Mouse (Mus musculus): Measurements from ENCODE around the gene Pou3f3. TPM values are rescaled to one million over a fixed set of nuclear protein-coding genes. Genes with fewer than 3 reads are reported as not detected.

The Pou3f3 gene
- polyA plus RNA-seq, 1 experiment from 2014 or later = 0.19 TPM

DNA sequence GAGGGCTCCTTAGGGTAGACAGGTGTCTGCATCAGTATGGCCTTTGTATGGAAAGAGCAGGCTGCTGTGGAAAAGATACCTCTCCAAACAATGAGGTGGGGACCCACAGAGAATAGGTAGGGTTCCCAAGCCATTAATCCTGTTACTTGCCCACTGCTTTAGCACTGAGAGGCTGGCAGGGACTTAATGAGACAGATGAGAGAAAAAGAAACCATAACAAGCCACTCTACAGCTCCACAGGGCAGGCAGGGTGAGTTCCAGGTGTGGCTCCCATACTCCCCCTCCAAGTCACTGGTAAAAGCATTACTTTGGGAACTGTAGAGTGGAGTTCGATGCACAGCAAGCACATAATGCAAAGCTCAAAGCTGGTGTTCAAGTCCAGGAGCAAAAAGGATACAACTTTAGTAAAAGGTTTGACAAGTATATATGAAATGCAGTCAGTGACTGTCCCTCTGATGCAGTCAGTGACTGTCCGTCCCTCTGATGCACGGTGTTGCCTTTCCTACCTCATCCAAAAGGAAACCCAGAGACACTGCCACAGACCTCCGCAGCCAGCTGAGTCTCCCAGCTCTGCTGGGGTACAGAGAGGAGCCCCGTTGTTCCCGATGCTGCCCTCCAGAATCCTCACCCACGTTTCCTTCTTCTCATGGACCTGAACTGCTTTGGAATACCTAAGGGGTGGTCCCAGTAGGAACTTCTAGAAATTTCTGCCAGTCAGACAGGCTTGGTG, 14.0 kb downstream of the Pou3f3 start:
- 11% methylated on average over 7 of the region's 7 CpGs for WGBS
- Histone ChIP-seq H3K27ac (replicated peaks; ENCODE audit: low read depth, low read length) (no peak overlapping the region), H3K27me3 (ENCODE audit: control insufficient read depth, insufficient read depth, low read length) (peaks cover 90% of the 10 kb centered on the region), H3K4me3 (ENCODE audit: low read depth, low read length) (no peak overlapping the region), H3K9ac (ENCODE audit: low read length) (no peak overlapping the region), H3K36me3 (ENCODE audit: control insufficient read depth, insufficient read depth, low read length) (no peaks in the 10 kb centered on the region), H3K9me3 (ENCODE audit: control insufficient read depth, low read length) (no peaks in the 10 kb centered on the region), H3K4me2 (ENCODE audit: low read depth, severe bottlenecking) (no peak overlapping the region), H3K4me1 (ENCODE audit: control insufficient read depth, insufficient read depth, low read length) (no peaks in the 10 kb centered on the region)
- DNase-seq (ENCODE audit: low spot score) = no peak
- no peak for ATAC-seq (ENCODE audit: insufficient number of reproducible peaks, low FRiP score, low TSS enrichment, low read depth)

GRCm38 (mm10) chr1:42710234-42710633, 14.7 kb downstream of the Pou3f3 start:
- H3K4me2 ChIP-seq (ENCODE audit: low read depth, severe bottlenecking) = no peak overlapping the region
- peaks cover 89% of the 10 kb centered on the region for H3K27me3 ChIP-seq (ENCODE audit: control insufficient read depth, insufficient read depth, low read length)
- H3K4me3 ChIP-seq (ENCODE audit: low read depth, low read length) = no peak overlapping the region
- WGBS = 10% methylated on average over 4 of the region's 4 CpGs
- H3K36me3 ChIP-seq (ENCODE audit: control insufficient read depth, insufficient read depth, low read length) = no peaks in the 10 kb centered on the region
- no peak for ATAC-seq (ENCODE audit: insufficient number of reproducible peaks, low FRiP score, low TSS enrichment, low read depth)
- no peaks in the 10 kb centered on the region for H3K9me3 ChIP-seq (ENCODE audit: control insufficient read depth, low read length)
- DNase-seq (ENCODE audit: low spot score) = no peak
- H3K4me1 ChIP-seq (ENCODE audit: control insufficient read depth, insufficient read depth, low read length) = no peaks in the 10 kb centered on the region
- no peak overlapping the region for H3K27ac ChIP-seq (replicated peaks; ENCODE audit: low read depth, low read length)
- H3K9ac ChIP-seq (ENCODE audit: low read length) = no peak overlapping the region

DNA sequence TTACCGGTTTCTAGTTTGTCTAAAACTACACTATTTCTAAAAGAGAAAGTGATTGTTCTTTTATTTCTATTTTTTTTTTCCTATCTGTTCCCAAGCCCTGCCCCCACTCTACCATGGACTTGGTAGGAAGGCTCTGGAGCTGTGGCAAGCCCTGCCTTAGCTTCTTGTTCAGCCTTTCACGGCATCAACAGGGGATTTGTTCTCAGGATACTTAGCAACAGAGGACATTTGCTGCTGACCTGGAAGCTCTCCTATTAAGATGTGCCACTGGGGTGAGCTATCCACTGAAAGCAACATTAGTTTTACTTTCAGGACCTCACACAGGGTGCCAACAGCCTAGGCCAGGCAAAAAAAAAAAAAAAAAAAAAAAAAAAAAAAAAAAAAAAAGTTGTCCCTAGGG, 15.4 kb downstream of the Pou3f3 start:
- Histone ChIP-seq H3K27ac (replicated peaks; ENCODE audit: low read depth, low read length) (no peak overlapping the region), H3K4me1 (ENCODE audit: control insufficient read depth, insufficient read depth, low read length) (no peaks in the 10 kb centered on the region), H3K9ac (ENCODE audit: low read length) (no peak overlapping the region), H3K27me3 (ENCODE audit: control insufficient read depth, insufficient read depth, low read length) (peaks cover 88% of the 10 kb centered on the region), H3K4me3 (ENCODE audit: low read depth, low read length) (no peak overlapping the region), H3K9me3 (ENCODE audit: control insufficient read depth, low read length) (no peaks in the 10 kb centered on the region), H3K36me3 (ENCODE audit: control insufficient read depth, insufficient read depth, low read length) (no peaks in the 10 kb centered on the region), H3K4me2 (ENCODE audit: low read depth, severe bottlenecking) (no peak overlapping the region)
- ATAC-seq (ENCODE audit: insufficient number of reproducible peaks, low FRiP score, low TSS enrichment, low read depth) (no peak), DNase-seq (ENCODE audit: low spot score) (no peak)
- 1% methylated on average over 2 of the region's 2 CpGs for WGBS

DNA sequence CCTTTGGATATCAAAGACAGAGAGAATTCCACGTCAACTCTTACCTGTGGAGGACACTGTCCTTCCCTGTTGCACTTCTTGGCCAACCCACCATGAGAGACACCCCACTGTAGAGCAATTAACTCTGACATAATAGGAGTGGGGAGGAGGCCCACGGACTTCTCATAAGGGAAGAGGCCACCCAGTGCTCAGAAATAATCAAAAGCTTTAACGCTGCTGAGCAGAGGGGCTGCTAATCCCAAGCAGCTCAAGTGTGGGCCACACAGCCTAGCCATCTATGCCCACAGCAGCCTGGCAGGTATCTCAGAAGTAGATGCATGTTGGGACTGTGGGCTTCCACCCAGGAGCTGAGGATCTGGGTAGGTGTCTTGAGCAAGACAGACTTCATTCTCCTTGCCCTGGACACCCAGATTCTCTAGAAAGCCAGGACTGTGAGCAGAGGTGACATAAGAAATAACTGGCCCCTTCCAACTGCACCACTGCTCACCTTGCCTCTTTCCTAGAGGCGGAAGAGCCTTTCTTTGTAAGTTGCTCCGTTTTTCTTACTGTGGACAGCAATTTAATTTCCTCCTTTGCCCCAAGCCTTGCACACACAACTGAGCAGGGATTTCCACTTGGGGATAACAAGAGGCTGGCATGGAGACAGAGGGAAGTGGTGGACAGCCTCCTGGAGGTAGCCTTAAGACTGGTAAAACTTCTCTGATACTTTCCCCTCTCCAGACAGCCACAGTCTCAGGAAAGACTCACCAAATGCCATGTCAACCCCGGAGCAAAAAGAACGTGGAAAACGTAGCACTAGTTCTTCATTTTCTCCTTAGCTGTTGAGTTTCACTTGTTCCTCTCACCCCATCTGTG, 16.1 kb downstream of the Pou3f3 start:
- Histone ChIP-seq H3K4me3 (ENCODE audit: low read depth, low read length) (no peak overlapping the region), H3K27ac (replicated peaks; ENCODE audit: low read depth, low read length) (no peak overlapping the region)
- ATAC-seq (ENCODE audit: insufficient number of reproducible peaks, low FRiP score, low TSS enrichment, low read depth) = no peak

GRCm38 (mm10) chr1:42712311-42712690, 16.7 kb downstream of the Pou3f3 start:
- H3K9ac ChIP-seq (ENCODE audit: low read length) = no peak overlapping the region
- H3K27ac ChIP-seq (replicated peaks; ENCODE audit: low read depth, low read length) = no peak overlapping the region
- no peaks in the 10 kb centered on the region for H3K4me1 ChIP-seq (ENCODE audit: control insufficient read depth, insufficient read depth, low read length)
- 3% methylated on average over 4 of the region's 4 CpGs for WGBS
- ATAC-seq (ENCODE audit: insufficient number of reproducible peaks, low FRiP score, low TSS enrichment, low read depth) (no peak), DNase-seq (ENCODE audit: low spot score) (no peak)
- no peak overlapping the region for H3K4me3 ChIP-seq (ENCODE audit: low read depth, low read length)
- no peaks in the 10 kb centered on the region for H3K36me3 ChIP-seq (ENCODE audit: control insufficient read depth, insufficient read depth, low read length)
- no peak overlapping the region for H3K4me2 ChIP-seq (ENCODE audit: low read depth, severe bottlenecking)
- peaks cover 80% of the 10 kb centered on the region for H3K27me3 ChIP-seq (ENCODE audit: control insufficient read depth, insufficient read depth, low read length)
- no peaks in the 10 kb centered on the region for H3K9me3 ChIP-seq (ENCODE audit: control insufficient read depth, low read length)

More for the DNA sequence above, 16.1 kb downstream of the Pou3f3 start:
- H3K9ac ChIP-seq (ENCODE audit: low read length) = no peak overlapping the region
- peak; percentile 39 for DNase-seq (ENCODE audit: low spot score)
- H3K9me3 ChIP-seq (ENCODE audit: control insufficient read depth, low read length) = no peaks in the 10 kb centered on the region
- peaks cover 86% of the 10 kb centered on the region for H3K27me3 ChIP-seq (ENCODE audit: control insufficient read depth, insufficient read depth, low read length)
- H3K4me1 ChIP-seq (ENCODE audit: control insufficient read depth, insufficient read depth, low read length) = no peaks in the 10 kb centered on the region
- 5% methylated on average over 8 of the region's 8 CpGs for WGBS
- H3K4me2 ChIP-seq (ENCODE audit: low read depth, severe bottlenecking) = no peak overlapping the region
- H3K36me3 ChIP-seq (ENCODE audit: control insufficient read depth, insufficient read depth, low read length) = no peaks in the 10 kb centered on the region

GRCm38 (mm10) chr1:42713104-42713932, 17.8 kb downstream of the Pou3f3 start:
- H3K4me3 ChIP-seq (ENCODE audit: low read depth, low read length) = peak overlapping the region; percentile 3
- under 1% methylated on average over 46 of the region's 46 CpGs for WGBS
- ATAC-seq (ENCODE audit: insufficient number of reproducible peaks, low FRiP score, low TSS enrichment, low read depth) = no peak
- H3K9me3 ChIP-seq (ENCODE audit: control insufficient read depth, low read length) = no peaks in the 10 kb centered on the region
- no peaks in the 10 kb centered on the region for H3K36me3 ChIP-seq (ENCODE audit: control insufficient read depth, insufficient read depth, low read length)
- H3K27ac ChIP-seq (replicated peaks; ENCODE audit: low read depth, low read length) = no peak overlapping the region
- peak overlapping the region; percentile 68 for H3K4me2 ChIP-seq (ENCODE audit: low read depth, severe bottlenecking)
- H3K9ac ChIP-seq (ENCODE audit: low read length) = no peak overlapping the region
- H3K27me3 ChIP-seq (ENCODE audit: control insufficient read depth, insufficient read depth, low read length) = peaks cover 71% of the 10 kb centered on the region
- no peaks in the 10 kb centered on the region for H3K4me1 ChIP-seq (ENCODE audit: control insufficient read depth, insufficient read depth, low read length)
- peak; percentile 70 for DNase-seq (ENCODE audit: low spot score)

- Histone ChIP-seq H3K36me3 (ENCODE audit: control insufficient read depth, insufficient read depth, low read length) (no peaks in the 10 kb centered on the region), H3K27ac (replicated peaks; ENCODE audit: low read depth, low read length) (no peak overlapping the region), H3K4me2 (ENCODE audit: low read depth, severe bottlenecking) (peak overlapping the region; percentile 68), H3K4me3 (ENCODE audit: low read depth, low read length) (peak overlapping the region; percentile 22), H3K9ac (ENCODE audit: low read length) (no peak overlapping the region; the same call in 1 of the 2 replicates), H3K9me3 (ENCODE audit: control insufficient read depth, low read length) (no peaks in the 10 kb centered on the region), H3K27me3 (ENCODE audit: control insufficient read depth, insufficient read depth, low read length) (peaks cover 62% of the 10 kb centered on the region), H3K4me1 (ENCODE audit: control insufficient read depth, insufficient read depth, low read length) (no peaks in the 10 kb centered on the region)
- no peak for ATAC-seq (ENCODE audit: insufficient number of reproducible peaks, low FRiP score, low TSS enrichment, low read depth)
- WGBS = under 1% methylated on average over 27 of the region's 31 CpGs
- DNase-seq (ENCODE audit: low spot score) = peak; percentile 71
Observed at GRCm38 (mm10) chr1:42714016-42714931, 18.7 kb downstream of the Pou3f3 start.

Measured in limb, embryonic 11.5 days (tissue).